Mouse (Mus musculus) layer of hippocampus, adult 9-10 months (tissue): ENCODE data around the gene Itm2c.

Experiments
- DNase-seq: peaks from one replicate; pipeline ENCODE4 v3.0.0; 2022; ENCODE audit warnings: low spot score

Gene Itm2c

GRCm38 (mm10) chr1:85899388-85899761 lies 5.3 kb downstream of the Itm2c start:
- no peak for DNase-seq

- no peak for DNase-seq
Measured at GRCm38 (mm10) chr1:85900521-85901333, 6.6 kb downstream of the Itm2c start.

GRCm38 (mm10) chr1:85901516-85902107 lies 7.5 kb downstream of the Itm2c start:
- no peak for DNase-seq

- no peak for DNase-seq
Measured at GRCm38 (mm10) chr1:85902108-85902561, 8.1 kb downstream of the Itm2c start.

GRCm38 (mm10) chr1:85906892-85907291 lies 12.8 kb downstream of the Itm2c start:
- no peak for DNase-seq

GRCm38 (mm10) chr1:85908754-85909590 lies 14.9 kb downstream of the Itm2c start:
- DNase-seq, result no peak

GRCm38 (mm10) chr1:85913078-85913755 lies 19.1 kb downstream of the Itm2c start:
- no peak for DNase-seq

GRCm38 (mm10) chr1:85915890-85916289 lies 21.8 kb downstream of the Itm2c start:
- no peak for DNase-seq

- no peak for DNase-seq
Measured at GRCm38 (mm10) chr1:85916830-85917450, 22.9 kb downstream of the Itm2c start.

GRCm38 (mm10) chr1:85919621-85920020 lies 25.5 kb downstream of the Itm2c start:
- DNase-seq, result no peak

- DNase-seq, result no peak
Measured at GRCm38 (mm10) chr1:85921725-85922124, 27.6 kb downstream of the Itm2c start.

GRCm38 (mm10) chr1:85922127-85922864 lies 28.2 kb downstream of the Itm2c start:
- no peak for DNase-seq

- DNase-seq, result no peak
Measured at GRCm38 (mm10) chr1:85922865-85923211, 28.8 kb downstream of the Itm2c start.

- no peak for DNase-seq
Measured at GRCm38 (mm10) chr1:85925183-85925582, 31.1 kb downstream of the Itm2c start.

- DNase-seq, result peak; percentile 67
Measured at GRCm38 (mm10) chr1:85928057-85928687, 34.1 kb downstream of the Itm2c start, which contains the start of gene 4933407L21Rik. Gene 4933407L21Rik (plus strand): TSS chr1:85928483.

- no peak for DNase-seq
Measured at GRCm38 (mm10) chr1:85928688-85929065, 34.6 kb downstream of the Itm2c start.

GRCm38 (mm10) chr1:85929406-85929805 lies 35.3 kb downstream of the Itm2c start:
- no peak for DNase-seq

- no peak for DNase-seq
Measured at GRCm38 (mm10) chr1:85931170-85931569, 37.1 kb downstream of the Itm2c start.

- DNase-seq, result no peak
Measured at GRCm38 (mm10) chr1:85933226-85933625, 39.1 kb downstream of the Itm2c start.
